Mouse (Mus musculus): ENCODE data around the gene Gm45902.

DNA sequence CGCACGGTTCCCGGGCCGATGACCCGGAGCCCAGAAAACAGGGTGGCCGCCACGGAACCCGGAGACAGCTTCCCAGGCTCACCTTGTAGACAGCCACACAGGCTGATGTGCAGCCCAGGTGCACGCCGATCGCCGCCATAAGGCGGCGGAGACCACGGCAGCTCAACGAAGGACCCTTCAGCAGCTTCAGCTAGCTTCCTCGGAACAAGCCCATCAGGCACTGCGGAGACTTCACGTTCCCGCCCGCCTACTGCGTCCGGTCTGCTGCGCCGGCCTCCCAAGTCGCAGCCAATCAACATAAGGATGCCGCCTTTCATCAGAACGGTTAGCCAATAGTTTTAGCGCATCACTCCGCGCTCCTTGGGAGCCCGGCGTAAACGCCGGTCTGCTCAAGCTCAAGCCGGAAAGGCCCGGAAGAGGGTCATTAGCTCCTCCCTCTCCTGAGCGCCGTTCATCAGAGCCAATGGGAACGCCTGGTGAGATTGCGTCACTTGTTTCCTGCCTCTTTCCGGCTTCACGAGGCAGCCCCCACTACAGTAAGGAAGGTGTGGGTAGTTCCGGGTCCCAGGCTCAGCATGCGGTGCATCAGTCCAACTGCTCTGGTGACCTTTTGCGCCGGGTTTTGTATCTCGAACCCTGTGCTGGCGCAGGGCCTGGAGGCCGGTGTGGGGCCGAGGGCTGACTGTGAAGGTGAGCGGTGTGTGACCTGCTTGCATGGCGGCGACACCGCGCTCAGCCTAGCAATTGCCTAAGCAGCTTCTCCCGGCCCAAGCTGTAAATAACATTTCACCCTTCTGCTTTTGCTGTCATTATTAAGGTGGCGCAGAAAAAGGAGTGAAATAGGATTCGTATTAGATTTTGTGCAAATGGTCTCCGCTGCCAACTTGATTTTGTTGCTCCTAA is at the start of gene Gm45902, which contains the start of the genes Hspa14 and Cdnf:
- TF ChIP-seq CTCF (IDR thresholded peaks at IDR 0.05; ENCODE audit: low read depth, low read length) (no peak), POLR2AphosphoS5 (IDR thresholded peaks at IDR 0.05; ENCODE audit: insufficient replicate concordance, low read depth, low read length) (no peak), GATA1 (IDR thresholded peaks at IDR 0.05; ENCODE audit: borderline replicate concordance, low read length) (no peak), TAL1 (conservative IDR thresholded peaks at IDR 0.05; ENCODE audit: low read depth, low read length) (no peak)

Data from G1E (cell line).